Comparison of ENCODE assay signal across 8 mouse cellular contexts in genomic region chr7:39589044-39589443, GRCm38 (mm10).
DNase-seq lines count a peak whose midpoint lies in the region; ATAC-seq and TF ChIP-seq lines count a peak whose summit lies in the region.
"Not testable (repeated sequence)": the region's sequence is repeated elsewhere in the genome, so short reads cannot be mapped to it uniquely, and the experiment has no call there.

No protein-coding gene starts in this region.

- peak overlapping the region; percentile 50 to 75 for H3K4me3 ChIP-seq in ES-E14 (ENCODE audit: insufficient read depth in 1 of 2, low read depth in 1 of 2, low read length in 2 of 2, poor library complexity in 1 of 2, severe bottlenecking in 1 of 2)
- H3K4me3 ChIP-seq in forebrain, embryonic 10.5 days: peak overlapping the region; percentile 58
- peak overlapping the region; percentile 47 for H3K4me3 ChIP-seq in heart, embryonic 11.5 days (ENCODE audit: low read depth, low read length)
- peak overlapping the region; percentile 47 for H3K4me3 ChIP-seq in hindbrain, embryonic 15.5 days
- peak overlapping the region; percentile 49 for H3K4me3 ChIP-seq in layer of hippocampus, adult 2 months
- H3K4me3 ChIP-seq in liver, embryonic 14.5 days (ENCODE audit: insufficient read depth in 1 of 2, low read depth in 2 of 2, low read length in 2 of 2): not testable (repeated sequence)
- peak overlapping the region; percentile 45 for H3K4me3 ChIP-seq in midbrain, embryonic 13.5 days (replicated peaks)
- peak overlapping the region; percentile 35 for H3K4me3 ChIP-seq in stomach, embryonic 14.5 days (ENCODE audit: low read depth, low read length)

- not testable (repeated sequence) for ATAC-seq in heart, embryonic 11.5 days (replicated peaks; ENCODE audit: insufficient number of reproducible peaks, low FRiP score, low TSS enrichment); liver, embryonic 14.5 days (ENCODE audit: insufficient read depth); stomach, embryonic 14.5 days (ENCODE audit: insufficient number of reproducible peaks, insufficient read depth, low FRiP score, low read depth)
- peak; percentile 63 for ATAC-seq in hindbrain, embryonic 15.5 days (ENCODE audit: low FRiP score, low read depth)
- peak; percentile 43 for ATAC-seq in midbrain, embryonic 13.5 days

- H3K4me1 ChIP-seq in ES-E14 (ENCODE audit: control insufficient read depth in 2 of 2, insufficient read depth in 2 of 2, low read length in 2 of 2, poor library complexity in 1 of 2); forebrain, embryonic 10.5 days; heart, embryonic 11.5 days (ENCODE audit: control insufficient read depth, insufficient read depth, low read length); hindbrain, embryonic 15.5 days (replicated peaks); liver, embryonic 14.5 days (replicated peaks; ENCODE audit: control insufficient read depth in 2 of 2, insufficient read depth in 2 of 2, low read length in 1 of 2); midbrain, embryonic 13.5 days (replicated peaks); stomach, embryonic 14.5 days (ENCODE audit: control insufficient read depth, insufficient read depth, low read length): not testable (repeated sequence)

- not testable (repeated sequence) for DNase-seq in ES-E14 (ENCODE audit: low read depth, low spot score); forebrain, embryonic 10.5 days (ENCODE audit: extremely low spot score, low spot score); layer of hippocampus, adult 2 months (ENCODE audit: low spot score in 2 of 2); liver, embryonic 14.5 days (ENCODE audit: low read depth in 3 of 3, low spot score in 3 of 3)

- in situ Hi-C loops in ES-E14 (cut with MboI; ENCODE audit: low sequenced_read_pairs in 2 of 2, unreplicated experiment in 2 of 2): not testable (repeated sequence)

- TF ChIP-seq EP300 in liver, embryonic 14.5 days (IDR thresholded peaks at IDR 0.05; ENCODE audit: low read depth): not testable (repeated sequence)

- H3K27me3 ChIP-seq in forebrain, embryonic 10.5 days (ENCODE audit: poor library complexity, severe bottlenecking): peaks cover 16% of the 10 kb centered on the region
- not testable (repeated sequence) for H3K27me3 ChIP-seq in heart, embryonic 11.5 days (ENCODE audit: control insufficient read depth, insufficient read depth, low read length); hindbrain, embryonic 15.5 days; liver, embryonic 14.5 days (ENCODE audit: control insufficient read depth, insufficient read depth, low read length); midbrain, embryonic 13.5 days; stomach, embryonic 14.5 days (ENCODE audit: control insufficient read depth, insufficient read depth, low read length)

- TF ChIP-seq CTCF in layer of hippocampus, adult 2 months (conservative IDR thresholded peaks at IDR 0.05); liver, embryonic 14.5 days (IDR thresholded peaks at IDR 0.05; ENCODE audit: low read depth): not testable (repeated sequence)

- not testable (repeated sequence) for H3K9me3 ChIP-seq in ES-E14 (ENCODE audit: control insufficient read depth, insufficient read depth, low read depth, low read length); forebrain, embryonic 10.5 days; heart, embryonic 11.5 days (replicated peaks; ENCODE audit: control insufficient read depth, low read length); hindbrain, embryonic 15.5 days; liver, embryonic 14.5 days (ENCODE audit: control insufficient read depth, low read length); midbrain, embryonic 13.5 days; stomach, embryonic 14.5 days (ENCODE audit: control insufficient read depth, low read depth, low read length)

- H3K4me2 ChIP-seq in heart, embryonic 11.5 days: peak overlapping the region; percentile 62
- H3K4me2 ChIP-seq in hindbrain, embryonic 15.5 days: peak overlapping the region; percentile 61
- peak overlapping the region; percentile 43 for H3K4me2 ChIP-seq in liver, embryonic 14.5 days (ENCODE audit: low read depth)
- H3K4me2 ChIP-seq in midbrain, embryonic 13.5 days (replicated peaks): peak overlapping the region; percentile 54
- H3K4me2 ChIP-seq in stomach, embryonic 14.5 days (replicated peaks; ENCODE audit: low read depth, low read length): peak overlapping the region; percentile 51

- H3K36me3 ChIP-seq in ES-E14 (ENCODE audit: control insufficient read depth, insufficient read depth, low read length, poor library complexity, severe bottlenecking); forebrain, embryonic 10.5 days (replicated peaks); heart, embryonic 11.5 days (ENCODE audit: control insufficient read depth, insufficient read depth, low read length); hindbrain, embryonic 15.5 days; liver, embryonic 14.5 days (replicated peaks; ENCODE audit: control insufficient read depth, insufficient read depth, low read depth); midbrain, embryonic 13.5 days; stomach, embryonic 14.5 days (ENCODE audit: control insufficient read depth, insufficient read depth, low read length): not testable (repeated sequence)

- not testable (repeated sequence) for H3K27ac ChIP-seq in ES-E14 (ENCODE audit: insufficient read depth, low read depth, low read length, poor library complexity, severe bottlenecking); forebrain, embryonic 10.5 days; heart, embryonic 11.5 days (ENCODE audit: low read depth, low read length); liver, embryonic 14.5 days; midbrain, embryonic 13.5 days; stomach, embryonic 14.5 days (ENCODE audit: low read length)
- H3K27ac ChIP-seq in hindbrain, embryonic 15.5 days (replicated peaks): peak overlapping the region; percentile 79; the same call in 1 of the 2 replicates
- H3K27ac ChIP-seq in layer of hippocampus, adult 2 months: peak overlapping the region; percentile 78

- H3K9ac ChIP-seq in ES-E14 (ENCODE audit: insufficient read depth, low read depth, low read length, poor library complexity, severe bottlenecking): peak overlapping the region; percentile 81; the same call in 1 of the 2 replicates
- not testable (repeated sequence) for H3K9ac ChIP-seq in heart, embryonic 11.5 days (ENCODE audit: low read depth, low read length); liver, embryonic 14.5 days (replicated peaks)
- H3K9ac ChIP-seq in hindbrain, embryonic 15.5 days: peak overlapping the region; percentile 53
- peak overlapping the region; percentile 66 for H3K9ac ChIP-seq in midbrain, embryonic 13.5 days (replicated peaks)
- H3K9ac ChIP-seq in stomach, embryonic 14.5 days (replicated peaks; ENCODE audit: low read depth, low read length): peak overlapping the region; percentile 28; the same call in 1 of the 2 replicates

- 46% methylated on average over 7 of the region's 7 CpGs for WGBS in forebrain, embryonic 10.5 days
- WGBS in heart, embryonic 11.5 days (ENCODE audit: insufficient replicate concordance): 41% methylated on average over 7 of the region's 7 CpGs
- 39% methylated on average over 7 of the region's 7 CpGs for WGBS in hindbrain, embryonic 15.5 days
- WGBS in liver, embryonic 14.5 days (ENCODE audit: insufficient replicate concordance): 45% methylated on average over 7 of the region's 7 CpGs
- 49% methylated on average over 7 of the region's 7 CpGs for WGBS in midbrain, embryonic 13.5 days
- whole genome bisulfite sequencing in stomach, embryonic 14.5 days: 38% methylated on average over 7 of the region's 7 CpGs
